Mouse (Mus musculus): ENCODE results near the gene Caskin1. TPM values are rescaled to one million over a fixed set of nuclear protein-coding genes. Genes with fewer than 3 reads are reported as not detected.
A peak's percentile ranks its signal among the peaks of the same experiment; 100 is the strongest.

Caskin1 gene
- polyA plus RNA-seq, 1 experiment from 2014 or later = 0.56 TPM

GRCm38 (mm10) chr17:24469336-24469909, 19.0 kb upstream of the Caskin1 start:
- no peak for ATAC-seq (replicated peaks; ENCODE audit: low FRiP score)
- peak overlapping the region; percentile 95 for H3K27ac ChIP-seq (ENCODE audit: low read depth, low read length)

GRCm38 (mm10) chr17:24469910-24470602, 18.3 kb upstream of the Caskin1 start, which contains the start of the genes E4f1 and Pgp:
E4f1 (minus strand) TSS chr17:24470313.
Pgp (plus strand) TSS chr17:24470392.
- Histone ChIP-seq H3K36me3 (ENCODE audit: control insufficient read depth, insufficient read depth, low read length) (peaks cover 13% of the 10 kb centered on the region; the same call in 1 of the 2 replicates), H3K9ac (ENCODE audit: low read depth, low read length) (peak within 1 kb of the TSS; percentile 99), H3K9me3 (ENCODE audit: control insufficient read depth, low read length) (no peaks in the 10 kb centered on the region), H3K4me3 (ENCODE audit: low read depth, low read length) (peak within 1 kb of the TSS; percentile 89), H3K27me3 (replicated peaks; ENCODE audit: control insufficient read depth, insufficient read depth, low read length) (no peaks in the 10 kb centered on the region), H3K4me2 (peak within 1 kb of the TSS; percentile 98), H3K27ac (ENCODE audit: low read depth, low read length) (peak within 1 kb of the TSS; percentile 95), H3K4me1 (replicated peaks; ENCODE audit: control insufficient read depth, insufficient read depth, low read length) (peaks cover 16% of the 10 kb centered on the region)
- WGBS = under 1% methylated on average over 75 of the region's 75 CpGs
- DNase-seq (ENCODE audit: low spot score) = peak; percentile 98
- peak; percentile 97 for ATAC-seq (replicated peaks; ENCODE audit: low FRiP score)

More at GRCm38 (mm10) chr17:24469336-24469909, 19.0 kb upstream of the Caskin1 start:
- Histone ChIP-seq H3K9ac (ENCODE audit: low read depth, low read length) (peak overlapping the region; percentile 99), H3K36me3 (ENCODE audit: control insufficient read depth, insufficient read depth, low read length) (peaks cover 11% of the 10 kb centered on the region; the same call in 1 of the 2 replicates), H3K4me1 (replicated peaks; ENCODE audit: control insufficient read depth, insufficient read depth, low read length) (peaks cover 16% of the 10 kb centered on the region), H3K9me3 (ENCODE audit: control insufficient read depth, low read length) (no peaks in the 10 kb centered on the region), H3K4me3 (ENCODE audit: low read depth, low read length) (peak overlapping the region; percentile 89), H3K27me3 (replicated peaks; ENCODE audit: control insufficient read depth, insufficient read depth, low read length) (no peaks in the 10 kb centered on the region), H3K4me2 (peak overlapping the region; percentile 98)
- WGBS = 15% methylated on average over 7 of the region's 7 CpGs
- DNase-seq (ENCODE audit: low spot score) = no peak

GRCm38 (mm10) chr17:24470701-24471527, 17.5 kb upstream of the Caskin1 start:
- Histone ChIP-seq H3K4me2 (peak overlapping the region; percentile 98), H3K27ac (ENCODE audit: low read depth, low read length) (peak overlapping the region; percentile 95), H3K4me3 (ENCODE audit: low read depth, low read length) (peak overlapping the region; percentile 89), H3K36me3 (ENCODE audit: control insufficient read depth, insufficient read depth, low read length) (peaks cover 15% of the 10 kb centered on the region; the same call in 1 of the 2 replicates), H3K9ac (ENCODE audit: low read depth, low read length) (peak overlapping the region; percentile 99), H3K27me3 (replicated peaks; ENCODE audit: control insufficient read depth, insufficient read depth, low read length) (no peaks in the 10 kb centered on the region), H3K9me3 (ENCODE audit: control insufficient read depth, low read length) (no peaks in the 10 kb centered on the region), H3K4me1 (replicated peaks; ENCODE audit: control insufficient read depth, insufficient read depth, low read length) (peaks cover 16% of the 10 kb centered on the region)
- under 1% methylated on average over 68 of the region's 68 CpGs for WGBS
- peak; percentile 64 for DNase-seq (ENCODE audit: low spot score)
- ATAC-seq (replicated peaks; ENCODE audit: low FRiP score) = peak; percentile 44

GRCm38 (mm10) chr17:24472512-24472911, 15.9 kb upstream of the Caskin1 start:
- DNase-seq (ENCODE audit: low spot score) (no peak), ATAC-seq (replicated peaks; ENCODE audit: low FRiP score) (no peak)
- Histone ChIP-seq H3K27ac (ENCODE audit: low read depth, low read length) (peak overlapping the region; percentile 28; the same call in 1 of the 2 replicates), H3K4me3 (ENCODE audit: low read depth, low read length) (peak overlapping the region; percentile 89), H3K36me3 (ENCODE audit: control insufficient read depth, insufficient read depth, low read length) (peaks cover 24% of the 10 kb centered on the region), H3K27me3 (replicated peaks; ENCODE audit: control insufficient read depth, insufficient read depth, low read length) (no peaks in the 10 kb centered on the region), H3K4me1 (replicated peaks; ENCODE audit: control insufficient read depth, insufficient read depth, low read length) (peaks cover 16% of the 10 kb centered on the region), H3K9ac (ENCODE audit: low read depth, low read length) (peak overlapping the region; percentile 99), H3K9me3 (ENCODE audit: control insufficient read depth, low read length) (no peaks in the 10 kb centered on the region), H3K4me2 (peak overlapping the region; percentile 98)
- 88% methylated on average over 4 of the region's 4 CpGs for WGBS

GRCm38 (mm10) chr17:24473612-24474275, 14.7 kb upstream of the Caskin1 start, which contains the start of gene Bricd5:
Bricd5 (plus strand) TSS chr17:24473884.
- Histone ChIP-seq H3K27ac (ENCODE audit: low read depth, low read length) (peak within 1 kb of the TSS; percentile 28; the same call in 1 of the 2 replicates), H3K9ac (ENCODE audit: low read depth, low read length) (peak within 1 kb of the TSS; percentile 99; the same call in 1 of the 2 replicates)

GRCm38 (mm10) chr17:24474557-24474956, 13.8 kb upstream of the Caskin1 start:
- Histone ChIP-seq H3K9ac (ENCODE audit: low read depth, low read length) (no peak overlapping the region), H3K27ac (ENCODE audit: low read depth, low read length) (no peak overlapping the region), H3K4me2 (no peak overlapping the region), H3K36me3 (ENCODE audit: control insufficient read depth, insufficient read depth, low read length) (peaks cover 24% of the 10 kb centered on the region), H3K4me3 (ENCODE audit: low read depth, low read length) (no peak overlapping the region), H3K4me1 (replicated peaks; ENCODE audit: control insufficient read depth, insufficient read depth, low read length) (peaks cover 26% of the 10 kb centered on the region), H3K9me3 (ENCODE audit: control insufficient read depth, low read length) (no peaks in the 10 kb centered on the region), H3K27me3 (replicated peaks; ENCODE audit: control insufficient read depth, insufficient read depth, low read length) (no peaks in the 10 kb centered on the region)
- no peak for DNase-seq (ENCODE audit: low spot score)
- WGBS = 78% methylated on average over 5 of the region's 5 CpGs
- no peak for ATAC-seq (replicated peaks; ENCODE audit: low FRiP score)

More at GRCm38 (mm10) chr17:24473612-24474275, 14.7 kb upstream of the Caskin1 start, which contains the start of gene Bricd5:
- ATAC-seq (replicated peaks; ENCODE audit: low FRiP score) = no peak
- H3K27me3 ChIP-seq (replicated peaks; ENCODE audit: control insufficient read depth, insufficient read depth, low read length) = no peaks in the 10 kb centered on the region
- no peaks in the 10 kb centered on the region for H3K9me3 ChIP-seq (ENCODE audit: control insufficient read depth, low read length)
- no peak for DNase-seq (ENCODE audit: low spot score)
- 79% methylated on average over 6 of the region's 6 CpGs for WGBS
- H3K4me1 ChIP-seq (replicated peaks; ENCODE audit: control insufficient read depth, insufficient read depth, low read length) = peaks cover 26% of the 10 kb centered on the region
- H3K36me3 ChIP-seq (ENCODE audit: control insufficient read depth, insufficient read depth, low read length) = peaks cover 24% of the 10 kb centered on the region
- peak within 1 kb of the TSS; percentile 89 for H3K4me3 ChIP-seq (ENCODE audit: low read depth, low read length)
- peak within 1 kb of the TSS; percentile 98 for H3K4me2 ChIP-seq

GRCm38 (mm10) chr17:24475586-24475985, 12.8 kb upstream of the Caskin1 start:
- Histone ChIP-seq H3K4me1 (replicated peaks; ENCODE audit: control insufficient read depth, insufficient read depth, low read length) (peaks cover 29% of the 10 kb centered on the region), H3K36me3 (ENCODE audit: control insufficient read depth, insufficient read depth, low read length) (peaks cover 24% of the 10 kb centered on the region)
- WGBS = 91% methylated on average over 6 of the region's 6 CpGs

More at GRCm38 (mm10) chr17:24475586-24475985, 12.8 kb upstream of the Caskin1 start:
- no peak for DNase-seq (ENCODE audit: low spot score)
- Histone ChIP-seq H3K9me3 (ENCODE audit: control insufficient read depth, low read length) (no peaks in the 10 kb centered on the region), H3K4me2 (no peak overlapping the region), H3K27me3 (replicated peaks; ENCODE audit: control insufficient read depth, insufficient read depth, low read length) (no peaks in the 10 kb centered on the region), H3K27ac (ENCODE audit: low read depth, low read length) (no peak overlapping the region), H3K4me3 (ENCODE audit: low read depth, low read length) (no peak overlapping the region), H3K9ac (ENCODE audit: low read depth, low read length) (no peak overlapping the region)
- no peak for ATAC-seq (replicated peaks; ENCODE audit: low FRiP score)
